ENCODE assay signal across 8 mouse cellular contexts in genomic region chr8:70873364-70873985, GRCm38 (mm10). TPM values are rescaled to one million over a fixed set of nuclear protein-coding genes. Genes with fewer than 3 reads are reported as not detected.
DNase-seq lines count a peak whose midpoint lies in the region; ATAC-seq and TF ChIP-seq lines count a peak whose summit lies in the region.

TSS of gene Ccdc124 (minus strand) at chr8:70873935.

- H3K4me3 ChIP-seq in erythroblast, embryonic 14.5 days (replicated peaks) = peak within 1 kb of the TSS; percentile 89
- H3K4me3 ChIP-seq in heart, embryonic 12.5 days = peak within 1 kb of the TSS; percentile 83
- H3K4me3 ChIP-seq in kidney, postnatal 0 days (replicated peaks; ENCODE audit: low read depth, low read length) = peak within 1 kb of the TSS; percentile 89
- H3K4me3 ChIP-seq in liver, embryonic 11.5 days (ENCODE audit: low read depth, low read length) = peak within 1 kb of the TSS; percentile 87
- peak within 1 kb of the TSS; percentile 80 for H3K4me3 ChIP-seq in stomach, embryonic 14.5 days (ENCODE audit: low read depth, low read length)

- H3K27me3 ChIP-seq in erythroblast, embryonic 14.5 days (ENCODE audit: control insufficient read depth) = peaks cover 5% of the 10 kb centered on the region
- 0 out of 2 replicates have a peak, but pooled peaks cover 6% of the 10 kb centered on the region for H3K27me3 ChIP-seq in heart, embryonic 12.5 days (replicated peaks)
- no peaks in the 10 kb centered on the region for H3K27me3 ChIP-seq in kidney, postnatal 0 days (ENCODE audit: insufficient read depth, low read length)
- H3K27me3 ChIP-seq in liver, embryonic 11.5 days (replicated peaks; ENCODE audit: control insufficient read depth, insufficient read depth, low read length) = no peaks in the 10 kb centered on the region
- no peaks in the 10 kb centered on the region for H3K27me3 ChIP-seq in stomach, embryonic 14.5 days (ENCODE audit: control insufficient read depth, insufficient read depth, low read length)

- peak within 1 kb of the TSS; percentile 87 for H3K4me2 ChIP-seq in heart, embryonic 12.5 days
- H3K4me2 ChIP-seq in kidney, postnatal 0 days (ENCODE audit: low read length) = peak within 1 kb of the TSS; percentile 77
- peak within 1 kb of the TSS; percentile 93 for H3K4me2 ChIP-seq in liver, embryonic 11.5 days
- H3K4me2 ChIP-seq in stomach, embryonic 14.5 days (replicated peaks; ENCODE audit: low read depth, low read length) = peak within 1 kb of the TSS; percentile 88

- peak within 1 kb of the TSS; percentile 84 for H3K9ac ChIP-seq in heart, embryonic 12.5 days
- peak within 1 kb of the TSS; percentile 80 for H3K9ac ChIP-seq in kidney, postnatal 0 days (ENCODE audit: low read depth, low read length)
- peak within 1 kb of the TSS; percentile 76 for H3K9ac ChIP-seq in liver, embryonic 11.5 days (ENCODE audit: low read depth, low read length)
- H3K9ac ChIP-seq in stomach, embryonic 14.5 days (replicated peaks; ENCODE audit: low read depth, low read length) = peak within 1 kb of the TSS; percentile 72

- ATAC-seq in heart, embryonic 12.5 days (ENCODE audit: insufficient number of reproducible peaks, low FRiP score) = peak; percentile 90
- peak; percentile 90 for ATAC-seq in kidney, postnatal 0 days (replicated peaks; ENCODE audit: low FRiP score, low read depth)
- ATAC-seq in liver, embryonic 11.5 days (replicated peaks; ENCODE audit: low FRiP score) = peak; percentile 88
- ATAC-seq in stomach, embryonic 14.5 days (ENCODE audit: insufficient number of reproducible peaks, insufficient read depth, low FRiP score, low read depth) = peak; percentile 88

- WGBS in heart, embryonic 12.5 days = 2% methylated on average over 45 of the region's 46 CpGs
- 1% methylated on average over 46 of the region's 46 CpGs for WGBS in kidney, postnatal 0 days
- WGBS in liver, embryonic 11.5 days = under 1% methylated on average over 44 of the region's 46 CpGs
- 1% methylated on average over 46 of the region's 46 CpGs for WGBS in stomach, embryonic 14.5 days

- peaks cover 18% of the 10 kb centered on the region for H3K36me3 ChIP-seq in erythroblast, embryonic 14.5 days (ENCODE audit: control insufficient read depth)
- H3K36me3 ChIP-seq in heart, embryonic 12.5 days = peaks cover 1% of the 10 kb centered on the region; the same call in 1 of the 2 replicates
- H3K36me3 ChIP-seq in kidney, postnatal 0 days (ENCODE audit: insufficient read depth, low read length) = no peaks in the 10 kb centered on the region
- no peaks in the 10 kb centered on the region for H3K36me3 ChIP-seq in liver, embryonic 11.5 days (ENCODE audit: control insufficient read depth, insufficient read depth, low read length)
- H3K36me3 ChIP-seq in stomach, embryonic 14.5 days (ENCODE audit: control insufficient read depth, insufficient read depth, low read length) = no peaks in the 10 kb centered on the region

- peak; percentile 93 for TF ChIP-seq CTCF in brain, embryonic 14.5 days (IDR thresholded peaks at IDR 0.05; ENCODE audit: borderline replicate concordance, extremely low read depth, insufficient read depth, insufficient read length)
- TF ChIP-seq CTCF in kidney, postnatal 0 days (IDR thresholded peaks at IDR 0.05; ENCODE audit: low read depth) = peak; percentile 99

- peak; percentile 87 for TF ChIP-seq POLR2A in brain, embryonic 14.5 days (IDR thresholded peaks at IDR 0.05; ENCODE audit: borderline replicate concordance, extremely low read depth, insufficient read depth, insufficient read length, poor library complexity, severe bottlenecking)

- peaks cover 63% of the 10 kb centered on the region for H3K4me1 ChIP-seq in erythroblast, embryonic 14.5 days (ENCODE audit: control insufficient read depth)
- peaks cover 35% of the 10 kb centered on the region for H3K4me1 ChIP-seq in heart, embryonic 12.5 days (replicated peaks)
- 0 out of 2 replicates have a peak, but pooled peaks cover 4% of the 10 kb centered on the region for H3K4me1 ChIP-seq in kidney, postnatal 0 days (replicated peaks; ENCODE audit: insufficient read depth, low read length)
- H3K4me1 ChIP-seq in liver, embryonic 11.5 days (replicated peaks; ENCODE audit: control insufficient read depth, insufficient read depth, low read length) = peaks cover 18% of the 10 kb centered on the region
- peaks cover 11% of the 10 kb centered on the region for H3K4me1 ChIP-seq in stomach, embryonic 14.5 days (ENCODE audit: control insufficient read depth, insufficient read depth, low read length)

- H3K9me3 ChIP-seq in erythroblast, embryonic 14.5 days (ENCODE audit: control insufficient read depth, low read length) = no peaks in the 10 kb centered on the region
- H3K9me3 ChIP-seq in heart, embryonic 12.5 days (replicated peaks) = no peaks in the 10 kb centered on the region
- no peaks in the 10 kb centered on the region for H3K9me3 ChIP-seq in kidney, postnatal 0 days (replicated peaks; ENCODE audit: low read length)
- H3K9me3 ChIP-seq in liver, embryonic 11.5 days (ENCODE audit: control insufficient read depth, low read length) = no peaks in the 10 kb centered on the region
- H3K9me3 ChIP-seq in stomach, embryonic 14.5 days (ENCODE audit: control insufficient read depth, low read depth, low read length) = no peaks in the 10 kb centered on the region

- peak within 1 kb of the TSS; percentile 49 for H3K27ac ChIP-seq in heart, embryonic 12.5 days (ENCODE audit: poor library complexity, severe bottlenecking)
- H3K27ac ChIP-seq in kidney, postnatal 0 days = peak within 1 kb of the TSS; percentile 85
- H3K27ac ChIP-seq in liver, embryonic 11.5 days (ENCODE audit: low read depth, low read length) = peak within 1 kb of the TSS; percentile 75
- H3K27ac ChIP-seq in stomach, embryonic 14.5 days (ENCODE audit: low read length) = peak within 1 kb of the TSS; percentile 81

- DNase-seq in B cell, adult 2 months = peak; percentile 97 to 98
- DNase-seq in brain, embryonic 14.5 days (ENCODE audit: low read depth) = peak; percentile 97
- DNase-seq in kidney, postnatal 0 days (ENCODE audit: low spot score) = peak; percentile 96
- DNase-seq in liver, embryonic 11.5 days (ENCODE audit: low spot score) = peak; percentile 95
- DNase-seq in naive thymus-derived CD4-positive, alpha-beta T cell, adult 2 months (ENCODE audit: low read depth) = peak; percentile 97

RNA-seq across cellular contexts. Expression of gene Ccdc124, which starts in this region (rescaled TPM):
- 94.9 and 111 TPM in 2 replicates for polyA plus RNA-seq in brain, embryonic 14.5 days (2012; rRNA removed)
- 37.3 and 38.8 TPM in 2 replicates for polyA plus RNA-seq in erythroblast, embryonic 14.5 days (2012)
- 81.8 and 87.0 TPM in 2 replicates for polyA plus RNA-seq in heart, embryonic 12.5 days (2016; fragmentation: Nextera tagmentation; extraction: Ambion mirVana)
- 87.2 and 90.3 TPM in 2 replicates for polyA plus RNA-seq in kidney, postnatal 0 days (2015; fragmentation: Nextera tagmentation; extraction: Ambion mirVana)
- 110 and 112 TPM in 2 replicates for polyA plus RNA-seq in liver, embryonic 11.5 days (2014; fragmentation: Nextera tagmentation; extraction: Ambion mirVana)
- 92.1 and 102 TPM in 2 replicates for polyA plus RNA-seq in stomach, embryonic 14.5 days (2014; fragmentation: Nextera tagmentation; extraction: Ambion mirVana)

Comparison
In these comparisons a context has a peak if more than half of its experiments do, and no peak if none do; other contexts are left out.
1. Peak in every context shown above with its lines: DNase-seq, ATAC-seq, H3K4me3 ChIP-seq and H3K27ac ChIP-seq.